Mouse (Mus musculus): Measurements from ENCODE around the gene Adcy2.

- TF ChIP-seq CTCF (IDR thresholded peaks at IDR 0.05; ENCODE audit: control insufficient read depth, insufficient read depth, insufficient read length) (no peak), MYOG (IDR thresholded peaks at IDR 0.05; ENCODE audit: control insufficient read depth, extremely low read depth, insufficient read length) (no peak), CEBPB (IDR thresholded peaks at IDR 0.05; ENCODE audit: low read depth) (no peak), USF1 (IDR thresholded peaks at IDR 0.05; ENCODE audit: low read depth) (no peak)
Measured at GRCm38 (mm10) chr13:69002173-69002572, 2.8 kb upstream of the Adcy2 start.
